Mouse (Mus musculus): ENCODE data around the gene Sepsecs. TPM values are rescaled to one million over a fixed set of nuclear protein-coding genes. Genes with fewer than 3 reads are reported as not detected.

Gene Sepsecs
- polyA plus RNA-seq, 1 experiment from 2014 or later = 10.1 TPM

Other genes starting within 250 kb of the Sepsecs start
- gene Ccdc149, start 198.2 kb downstream of the Sepsecs start, polyA plus RNA-seq (2015; fragmentation: Nextera tagmentation; extraction: Ambion mirVana) = 3.0 and 3.4 TPM in 2 replicates
- gene Lgi2, start 103.2 kb downstream of the Sepsecs start, polyA plus RNA-seq (2015; fragmentation: Nextera tagmentation; extraction: Ambion mirVana) = 3.5 and 4.6 TPM in 2 replicates
- gene Pi4k2b, start 71.9 kb upstream of the Sepsecs start, polyA plus RNA-seq (2015; fragmentation: Nextera tagmentation; extraction: Ambion mirVana) = 22.4 and 23.7 TPM in 2 replicates
- gene Zcchc4, start 105.7 kb upstream of the Sepsecs start, polyA plus RNA-seq (2015; fragmentation: Nextera tagmentation; extraction: Ambion mirVana) = 17.7 and 18.3 TPM in 2 replicates
- 103 TPM in 2 replicates for gene Anapc4, start 164.3 kb upstream of the Sepsecs start, polyA plus RNA-seq (2015; fragmentation: Nextera tagmentation; extraction: Ambion mirVana)

Data from kidney, embryonic 15.5 days (tissue).